Mouse (Mus musculus): Measurements from ENCODE around the gene Zfp819. TPM values are rescaled to one million over a fixed set of nuclear protein-coding genes. Genes with fewer than 3 reads are reported as not detected.
A peak's percentile ranks its signal among the peaks of the same experiment; 100 is the strongest.

Gene Zfp819
- polyA plus RNA-seq, 1 experiment from 2014 or later: 0.08 TPM

- 33% methylated on average over 6 of the region's 6 CpGs for whole genome bisulfite sequencing
- Histone ChIP-seq H3K4me3 (ENCODE audit: low read depth, low read length) (no peak within 1 kb of the TSS), H3K4me1 (ENCODE audit: insufficient read depth, low read depth, low read length) (no peaks in the 10 kb centered on the region), H3K27ac (ENCODE audit: low read length) (no peak within 1 kb of the TSS), H3K9me3 (ENCODE audit: low read length) (no peaks in the 10 kb centered on the region), H3K9ac (replicated peaks; ENCODE audit: low read depth) (no peak within 1 kb of the TSS), H3K4me2 (replicated peaks; ENCODE audit: low read depth, low read length) (no peak within 1 kb of the TSS), H3K36me3 (ENCODE audit: insufficient read depth, low read length) (no peaks in the 10 kb centered on the region), H3K27me3 (replicated peaks; ENCODE audit: insufficient read depth, low read length) (no peaks in the 10 kb centered on the region)
- TF ChIP-seq CTCF (IDR thresholded peaks at IDR 0.05) (no peak), EP300 (IDR thresholded peaks at IDR 0.05) (no peak)
- no peak for ATAC-seq
- no peak for DNase-seq (ENCODE audit: low spot score)
These were observed 27.5 kb downstream of the Zfp819 start, which contains the start of gene Ceacam18 for GRCm38 (mm10) chr7:43634500-43634899. Ceacam18 (plus strand) TSS chr7:43634707.

GRCm38 (mm10) chr7:43636194-43636593, 29.2 kb downstream of the Zfp819 start:
- H3K9ac ChIP-seq (replicated peaks; ENCODE audit: low read depth): no peak overlapping the region
- H3K27me3 ChIP-seq (replicated peaks; ENCODE audit: insufficient read depth, low read length): no peaks in the 10 kb centered on the region
- no peaks in the 10 kb centered on the region for H3K9me3 ChIP-seq (ENCODE audit: low read length)
- H3K4me3 ChIP-seq (ENCODE audit: low read depth, low read length): no peak overlapping the region
- H3K36me3 ChIP-seq (ENCODE audit: insufficient read depth, low read length): no peaks in the 10 kb centered on the region
- peak; percentile 43 for ATAC-seq
- 37% methylated on average over 2 of the region's 2 CpGs for WGBS
- no peak overlapping the region for H3K4me2 ChIP-seq (replicated peaks; ENCODE audit: low read depth, low read length)
- no peak overlapping the region for H3K27ac ChIP-seq (ENCODE audit: low read length)
- TF ChIP-seq EP300 (IDR thresholded peaks at IDR 0.05) (no peak), CTCF (IDR thresholded peaks at IDR 0.05) (no peak)
- DNase-seq (ENCODE audit: low spot score): peak; percentile 14
- H3K4me1 ChIP-seq (ENCODE audit: insufficient read depth, low read depth, low read length): no peaks in the 10 kb centered on the region

- no peak overlapping the region for H3K4me3 ChIP-seq (ENCODE audit: low read depth, low read length)
- H3K27me3 ChIP-seq (replicated peaks; ENCODE audit: insufficient read depth, low read length): no peaks in the 10 kb centered on the region
- H3K4me1 ChIP-seq (ENCODE audit: insufficient read depth, low read depth, low read length): no peaks in the 10 kb centered on the region
- no peaks in the 10 kb centered on the region for H3K9me3 ChIP-seq (ENCODE audit: low read length)
- no peak overlapping the region for H3K4me2 ChIP-seq (replicated peaks; ENCODE audit: low read depth, low read length)
- TF ChIP-seq CTCF (IDR thresholded peaks at IDR 0.05) (no peak), EP300 (IDR thresholded peaks at IDR 0.05) (no peak)
- 50% methylated on average over 1 of the region's 1 CpGs for WGBS
- no peak overlapping the region for H3K9ac ChIP-seq (replicated peaks; ENCODE audit: low read depth)
- H3K36me3 ChIP-seq (ENCODE audit: insufficient read depth, low read length): no peaks in the 10 kb centered on the region
- no peak overlapping the region for H3K27ac ChIP-seq (ENCODE audit: low read length)
- DNase-seq (ENCODE audit: low spot score) (peak; percentile 38), ATAC-seq (no peak; the same call in 1 of the 2 replicates)
These were observed 30.1 kb downstream of the Zfp819 start for GRCm38 (mm10) chr7:43637118-43637517.

GRCm38 (mm10) chr7:43642587-43642986, 35.6 kb downstream of the Zfp819 start:
- H3K9ac ChIP-seq (replicated peaks; ENCODE audit: low read depth): no peak overlapping the region
- ATAC-seq (peak; percentile 82), DNase-seq (ENCODE audit: low spot score) (peak; percentile 83)
- no peaks in the 10 kb centered on the region for H3K27me3 ChIP-seq (replicated peaks; ENCODE audit: insufficient read depth, low read length)
- H3K36me3 ChIP-seq (ENCODE audit: insufficient read depth, low read length): no peaks in the 10 kb centered on the region
- no peak overlapping the region for H3K4me3 ChIP-seq (ENCODE audit: low read depth, low read length)
- H3K27ac ChIP-seq (ENCODE audit: low read length): no peak overlapping the region
- no peaks in the 10 kb centered on the region; the same call in 1 of the 2 replicates for H3K4me1 ChIP-seq (ENCODE audit: insufficient read depth, low read depth, low read length)
- WGBS: 56% methylated on average over 5 of the region's 5 CpGs
- TF ChIP-seq EP300 (IDR thresholded peaks at IDR 0.05) (no peak), CTCF (IDR thresholded peaks at IDR 0.05) (no peak)
- H3K9me3 ChIP-seq (ENCODE audit: low read length): no peaks in the 10 kb centered on the region
- H3K4me2 ChIP-seq (replicated peaks; ENCODE audit: low read depth, low read length): no peak overlapping the region

GRCm38 (mm10) chr7:43643046-43643652, 36.2 kb downstream of the Zfp819 start:
- TF ChIP-seq CTCF (IDR thresholded peaks at IDR 0.05) (no peak), EP300 (IDR thresholded peaks at IDR 0.05) (no peak)
- Histone ChIP-seq H3K36me3 (ENCODE audit: insufficient read depth, low read length) (no peaks in the 10 kb centered on the region), H3K9ac (replicated peaks; ENCODE audit: low read depth) (no peak overlapping the region), H3K4me3 (ENCODE audit: low read depth, low read length) (no peak overlapping the region), H3K9me3 (ENCODE audit: low read length) (no peaks in the 10 kb centered on the region), H3K4me1 (ENCODE audit: insufficient read depth, low read depth, low read length) (no peaks in the 10 kb centered on the region; the same call in 1 of the 2 replicates), H3K27ac (ENCODE audit: low read length) (no peak overlapping the region), H3K27me3 (replicated peaks; ENCODE audit: insufficient read depth, low read length) (no peaks in the 10 kb centered on the region), H3K4me2 (replicated peaks; ENCODE audit: low read depth, low read length) (no peak overlapping the region)
- 76% methylated on average over 17 of the region's 17 CpGs for WGBS
- no peak for DNase-seq (ENCODE audit: low spot score)
- no peak for ATAC-seq

GRCm38 (mm10) chr7:43652683-43653082, 45.7 kb downstream of the Zfp819 start:
- 80% methylated on average over 6 of the region's 6 CpGs for WGBS
- ATAC-seq (no peak), DNase-seq (ENCODE audit: low spot score) (no peak)
- no peaks in the 10 kb centered on the region for H3K27me3 ChIP-seq (replicated peaks; ENCODE audit: insufficient read depth, low read length)
- no peak overlapping the region for H3K4me2 ChIP-seq (replicated peaks; ENCODE audit: low read depth, low read length)
- no peak overlapping the region for H3K27ac ChIP-seq (ENCODE audit: low read length)
- no peak for TF ChIP-seq CTCF (IDR thresholded peaks at IDR 0.05)
- no peak for TF ChIP-seq EP300 (IDR thresholded peaks at IDR 0.05)
- no peak overlapping the region for H3K4me3 ChIP-seq (ENCODE audit: low read depth, low read length)
- H3K4me1 ChIP-seq (ENCODE audit: insufficient read depth, low read depth, low read length): no peaks in the 10 kb centered on the region
- no peak overlapping the region for H3K9ac ChIP-seq (replicated peaks; ENCODE audit: low read depth)
- no peaks in the 10 kb centered on the region for H3K36me3 ChIP-seq (ENCODE audit: insufficient read depth, low read length)
- no peaks in the 10 kb centered on the region for H3K9me3 ChIP-seq (ENCODE audit: low read length)
